ENCODE assay signal across 14 mouse cellular contexts in the genomic region with DNA sequence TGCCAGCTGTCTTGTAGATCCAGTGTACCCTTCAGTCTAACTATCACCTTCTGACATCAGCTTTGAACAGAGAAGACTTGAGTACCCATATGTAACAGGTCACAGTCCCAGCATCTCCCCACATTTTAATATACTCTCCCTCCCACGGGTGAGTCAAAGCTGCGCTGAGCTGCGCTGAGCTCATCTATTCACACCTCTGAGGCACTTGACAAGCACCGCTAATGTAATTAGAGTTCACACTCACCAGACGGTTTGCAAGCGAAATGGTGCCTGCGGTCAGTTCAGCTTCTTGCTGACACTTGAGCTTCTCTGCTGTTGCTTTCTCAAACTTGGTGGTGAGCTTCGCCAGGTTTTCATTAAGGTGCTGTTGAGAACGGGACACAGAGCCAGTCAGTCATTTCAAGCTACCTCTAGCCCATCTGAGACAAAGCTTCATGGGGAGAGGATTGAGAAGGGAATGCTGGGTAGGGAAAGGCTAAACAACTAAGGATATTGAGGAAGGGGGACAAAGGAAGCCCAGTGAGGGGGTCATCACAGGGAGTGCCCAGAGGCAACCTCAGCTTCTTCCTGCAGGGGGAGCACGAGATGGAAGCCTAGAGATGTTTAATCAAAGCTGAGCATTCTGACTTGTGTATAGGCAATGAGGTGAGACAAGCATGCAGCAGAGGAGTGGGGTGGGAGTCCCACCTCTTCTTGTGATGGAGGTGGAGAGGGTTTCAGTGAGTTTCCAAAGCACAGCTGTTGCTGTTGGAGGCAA.
A peak's percentile ranks its signal among the peaks of the same experiment; 100 is the strongest.
DNase-seq lines count a peak whose midpoint lies in the region; ATAC-seq and TF ChIP-seq lines count a peak whose summit lies in the region.
"Had no signal": no experiment of that assay in that cellular context is flagged by ENCODE, and none has a peak within 500 bp of the region (broad histone marks: within the 10 kb centered on the region; RNA-seq: fewer than 3 reads in every experiment).

No protein-coding gene starts in this region.

- no peak overlapping the region for H3K27ac ChIP-seq in forebrain, embryonic 14.5 days (ENCODE audit: low read depth, low read length)
- H3K27ac ChIP-seq in forebrain, embryonic 15.5 days (replicated peaks): no peak overlapping the region
- H3K27ac ChIP-seq in layer of hippocampus, adult 2 months: no peak overlapping the region
- H3K27ac ChIP-seq in heart, embryonic 11.5 days (ENCODE audit: low read depth, low read length): no peak overlapping the region
- H3K27ac ChIP-seq: forebrain, embryonic 12.5 days; limb, embryonic 15.5 days had no signal

- no peak overlapping the region for H3K9ac ChIP-seq in forebrain, embryonic 14.5 days (ENCODE audit: low read length)
- no peak overlapping the region for H3K9ac ChIP-seq in forebrain, embryonic 15.5 days (replicated peaks)
- H3K9ac ChIP-seq in heart, embryonic 11.5 days (ENCODE audit: low read depth, low read length): no peak overlapping the region
- H3K9ac ChIP-seq: forebrain, embryonic 12.5 days; limb, embryonic 15.5 days had no signal

- DNase-seq in forebrain, embryonic 14.5 days (ENCODE audit: low spot score): peak; percentile 42
- no peak for DNase-seq in layer of hippocampus, adult 2 months (ENCODE audit: low spot score in 2 of 2)
- DNase-seq in layer of hippocampus, postnatal 36 days: no peak
- peak; percentile 6 for DNase-seq in thymus, postnatal 4 days
- DNase-seq in thymus, adult 18-20 months: no peak
- DNase-seq in urinary bladder, postnatal 10 days (ENCODE audit: low spot score): no peak
- DNase-seq: heart, postnatal 4 days; kidney, adult 9 months; lung, postnatal 4 days; spleen, adult 18-20 months had no signal

- peak; percentile 68 for ATAC-seq in forebrain, embryonic 14.5 days
- no peak for ATAC-seq in forebrain, embryonic 15.5 days (replicated peaks)
- ATAC-seq in heart, embryonic 11.5 days (replicated peaks; ENCODE audit: insufficient number of reproducible peaks, low FRiP score, low TSS enrichment): no peak

- no peak overlapping the region for H3K4me2 ChIP-seq in forebrain, embryonic 14.5 days (ENCODE audit: low read length)
- no peak overlapping the region for H3K4me2 ChIP-seq in forebrain, embryonic 15.5 days (replicated peaks)
- H3K4me2 ChIP-seq in heart, embryonic 11.5 days: no peak overlapping the region
- H3K4me2 ChIP-seq: forebrain, embryonic 12.5 days; limb, embryonic 15.5 days had no signal

- no peak overlapping the region for H3K4me3 ChIP-seq in forebrain, embryonic 14.5 days (ENCODE audit: low read depth, low read length)
- H3K4me3 ChIP-seq in forebrain, embryonic 15.5 days: no peak overlapping the region
- H3K4me3 ChIP-seq in layer of hippocampus, adult 2 months: no peak overlapping the region
- H3K4me3 ChIP-seq in heart, embryonic 11.5 days (ENCODE audit: low read depth, low read length): no peak overlapping the region
- H3K4me3 ChIP-seq: forebrain, embryonic 12.5 days; limb, embryonic 15.5 days had no signal

- TF ChIP-seq CTCF in layer of hippocampus, adult 2 months (conservative IDR thresholded peaks at IDR 0.05): peak; percentile 68

- H3K4me1 ChIP-seq in forebrain, embryonic 14.5 days (ENCODE audit: control insufficient read depth, insufficient read depth, low read length): no peaks in the 10 kb centered on the region
- H3K4me1 ChIP-seq in forebrain, embryonic 15.5 days: no peaks in the 10 kb centered on the region
- H3K4me1 ChIP-seq in heart, embryonic 11.5 days (ENCODE audit: control insufficient read depth, insufficient read depth, low read length): no peaks in the 10 kb centered on the region
- H3K4me1 ChIP-seq: forebrain, embryonic 12.5 days; limb, embryonic 15.5 days had no signal

- no peaks in the 10 kb centered on the region for H3K27me3 ChIP-seq in forebrain, embryonic 14.5 days (replicated peaks; ENCODE audit: control insufficient read depth, insufficient read depth, low read length)
- no peaks in the 10 kb centered on the region for H3K27me3 ChIP-seq in forebrain, embryonic 15.5 days
- H3K27me3 ChIP-seq in heart, embryonic 11.5 days (ENCODE audit: control insufficient read depth, insufficient read depth, low read length): no peaks in the 10 kb centered on the region
- H3K27me3 ChIP-seq: forebrain, embryonic 12.5 days had no signal

- H3K9me3 ChIP-seq in forebrain, embryonic 14.5 days (replicated peaks; ENCODE audit: control insufficient read depth, low read length): no peaks in the 10 kb centered on the region
- H3K9me3 ChIP-seq in forebrain, embryonic 15.5 days: no peaks in the 10 kb centered on the region
- H3K9me3 ChIP-seq in heart, embryonic 11.5 days (replicated peaks; ENCODE audit: control insufficient read depth, low read length): no peaks in the 10 kb centered on the region
- H3K9me3 ChIP-seq: forebrain, embryonic 12.5 days; limb, embryonic 15.5 days had no signal

- 58% methylated on average over 10 of the region's 10 CpGs for WGBS in forebrain, embryonic 14.5 days
- 61% methylated on average over 10 of the region's 10 CpGs for WGBS in forebrain, embryonic 15.5 days
- 40% methylated on average over 10 of the region's 10 CpGs for WGBS in heart, embryonic 11.5 days (ENCODE audit: insufficient replicate concordance)

- no peaks in the 10 kb centered on the region for H3K36me3 ChIP-seq in forebrain, embryonic 14.5 days (ENCODE audit: control insufficient read depth, insufficient read depth, low read length)
- no peaks in the 10 kb centered on the region for H3K36me3 ChIP-seq in forebrain, embryonic 15.5 days
- H3K36me3 ChIP-seq in heart, embryonic 11.5 days (ENCODE audit: control insufficient read depth, insufficient read depth, low read length): no peaks in the 10 kb centered on the region
- H3K36me3 ChIP-seq: forebrain, embryonic 12.5 days; limb, embryonic 15.5 days had no signal

Comparison
In these comparisons a context has a peak if more than half of its experiments do, and no peak if none do; other contexts are left out.
1. DNase-seq: peak in forebrain, embryonic 14.5 days (single experiment) and thymus, postnatal 4 days (single experiment); none in layer of hippocampus, adult 2 months (0 of 2), layer of hippocampus, postnatal 36 days (0 of 2), thymus, adult 18-20 months (0 of 2) and urinary bladder, postnatal 10 days (single experiment).